Mouse (Mus musculus) gastrocnemius, postnatal 4 days (tissue): ENCODE results near the gene Sypl2. TPM values are rescaled to one million over a fixed set of nuclear protein-coding genes. Genes with fewer than 3 reads are reported as not detected.
A peak's percentile ranks its signal among the peaks of the same experiment; 100 is the strongest.

ENCODE experiments used
- DNase-seq, 2 experiments: peaks; one replicate each; pipeline ENCODE4 v3.0.0; 2021 to 2022; ENCODE audit warnings: low spot score in 2 of 2, mixed read lengths in 2 of 2
- total RNA-seq, 2 experiments: library from RNA; stranded (reverse); gene quantifications; 2 replicates each; pipeline ENCODE4 v1.2.3; 2021

The Sypl2 gene
- total RNA-seq, 2 experiments from 2014 or later = 441 to 517 TPM

DNA sequence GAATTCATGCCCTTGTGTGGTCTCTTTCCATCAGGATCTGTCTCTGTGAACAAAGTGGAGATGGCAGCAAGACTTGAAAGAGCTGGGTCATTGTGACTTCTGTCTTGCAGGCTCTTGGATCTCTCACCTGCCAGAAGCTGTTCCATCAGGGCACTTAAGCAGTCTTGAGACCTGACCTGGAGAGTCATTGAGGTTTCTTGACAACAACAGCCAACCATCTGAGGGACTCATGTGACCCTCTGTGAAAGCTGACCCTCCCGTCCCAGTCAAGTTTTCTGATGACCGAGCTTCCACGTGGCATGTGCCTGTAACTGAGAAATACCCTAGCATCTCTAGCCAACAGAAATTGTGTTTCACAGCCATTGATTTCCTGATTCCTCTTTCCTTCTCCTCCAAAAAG lies 41.7 kb downstream of the Sypl2 start:
- peak in 1 of 2 experiments; percentile 7 for DNase-seq

GRCm38 (mm10) chr3:108180514-108180913 lies 45.9 kb downstream of the Sypl2 start:
- DNase-seq = no peak

- DNase-seq = peak in 1 of 2 experiments; percentile 77
Observed at GRCm38 (mm10) chr3:108178756-108179715, 47.4 kb downstream of the Sypl2 start.

DNA sequence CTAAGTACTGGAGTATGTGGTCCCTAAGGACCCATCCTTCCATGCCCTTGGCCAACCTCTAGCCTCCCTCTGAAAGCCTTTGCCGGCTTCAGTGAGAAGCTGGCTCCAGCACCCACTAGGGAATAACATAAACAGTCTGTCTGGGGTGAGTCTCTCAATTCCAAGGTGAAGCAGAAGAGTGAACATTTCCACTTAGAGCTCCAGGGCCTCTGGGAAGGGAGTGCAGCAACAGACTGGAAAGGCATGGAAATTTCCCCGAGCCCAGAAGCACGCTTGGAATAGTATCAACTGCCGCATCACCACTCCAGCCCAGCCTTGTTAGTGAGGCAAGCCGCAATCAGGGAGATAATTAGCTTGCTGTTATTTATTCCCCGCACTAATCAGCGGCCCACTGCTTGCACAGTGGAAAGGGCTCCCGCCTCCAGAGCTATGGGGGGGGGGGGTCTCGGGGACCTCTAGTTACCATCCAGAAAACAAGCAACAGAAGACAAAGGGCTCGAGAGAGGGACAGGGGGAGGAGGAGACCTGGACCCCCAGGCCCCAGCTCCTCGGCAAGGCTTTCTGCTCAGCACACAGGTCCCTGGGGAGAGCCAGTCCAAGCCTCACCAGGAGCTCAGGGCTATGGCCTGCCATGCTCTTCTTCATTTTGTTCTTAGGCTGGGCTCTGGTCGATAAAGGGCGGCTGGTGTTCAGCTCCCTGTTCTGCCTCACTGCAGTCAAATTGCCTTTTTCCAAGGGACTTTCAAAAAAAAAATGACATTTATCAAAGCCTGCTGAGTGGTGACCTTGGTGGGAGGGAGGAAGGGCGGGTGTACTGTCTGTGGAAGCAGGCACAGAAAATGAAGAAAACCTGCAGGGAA lies 51.5 kb downstream of the Sypl2 start:
- peak in 1 of 2 experiments; percentile 54 for DNase-seq

GRCm38 (mm10) chr3:108169199-108169598 lies 57.2 kb downstream of the Sypl2 start:
- DNase-seq = no peak

- DNase-seq = peak in 1 of 2 experiments; percentile 63
Observed at GRCm38 (mm10) chr3:108167499-108167898, 58.9 kb downstream of the Sypl2 start.

DNA sequence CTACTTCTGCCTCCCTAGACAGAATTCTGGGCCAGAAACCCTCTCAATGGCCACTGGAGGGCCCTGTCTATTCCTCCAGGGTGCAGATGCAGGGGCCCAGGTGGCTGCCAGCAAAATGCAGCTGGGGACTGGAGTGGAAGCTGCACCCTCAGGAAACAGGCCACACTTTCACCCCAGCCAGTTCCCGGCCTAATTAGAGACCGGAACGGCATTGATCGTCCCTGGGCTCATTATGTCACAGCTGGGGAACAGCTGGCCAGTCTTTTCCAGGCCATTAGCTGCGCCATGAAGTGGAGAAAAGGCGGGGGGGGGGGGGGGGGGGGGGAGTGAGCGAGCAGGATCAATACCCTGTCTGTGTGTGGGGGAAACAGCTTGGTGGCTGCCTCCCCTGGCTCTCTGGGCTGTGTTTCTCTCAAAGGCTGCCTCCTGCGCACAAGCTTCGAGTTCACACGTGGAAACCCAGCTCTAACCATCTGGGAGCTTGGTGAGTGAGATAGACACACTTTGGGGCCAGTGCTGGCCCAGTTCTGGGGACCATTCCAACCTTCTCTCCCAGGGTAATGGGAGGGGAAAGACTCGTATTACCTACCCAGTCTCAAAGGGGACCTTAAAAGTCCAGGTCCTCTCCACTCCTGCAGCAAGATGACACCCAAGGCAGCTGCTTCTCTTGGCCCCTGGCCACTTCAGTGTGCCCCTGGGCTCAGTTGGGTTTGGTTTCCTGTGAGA lies 59.8 kb downstream of the Sypl2 start:
- peak in 1 of 2 experiments; percentile 65 for DNase-seq

- peak in 1 of 2 experiments; percentile 50 for DNase-seq
Observed at GRCm38 (mm10) chr3:108165532-108166315, 60.7 kb downstream of the Sypl2 start.

- peak; percentile 58 to 78 for DNase-seq
Observed at GRCm38 (mm10) chr3:108164807-108165206, 61.6 kb downstream of the Sypl2 start.

GRCm38 (mm10) chr3:108164091-108164490 lies 62.4 kb downstream of the Sypl2 start:
- DNase-seq = no peak

Other genes starting within 250 kb of the Sypl2 start
- gene Gstm2, start 240.2 kb downstream of the Sypl2 start, total RNA-seq = 10 to 100 TPM; 46.5 to 48.8 TPM
- gene Gstm1, start 208.7 kb downstream of the Sypl2 start, total RNA-seq = 10 to 100 TPM; 59.6 to 61.2 TPM
- gene Gstm4, start 181.8 kb downstream of the Sypl2 start, total RNA-seq = 1 to 10 TPM; 7.9 to 9.8 TPM
- 10 to 100 TPM; 20.2 to 22.2 TPM for gene Ampd2, start 140.0 kb downstream of the Sypl2 start, total RNA-seq
- under 1 TPM; 0.31 to 0.49 TPM for gene Gnat2, start 133.9 kb downstream of the Sypl2 start, total RNA-seq
- 10 to 100 TPM; 56.6 to 60.5 TPM for gene Gnai3, start 80.5 kb downstream of the Sypl2 start, total RNA-seq
- under 1 TPM; 0.18 to 0.22 TPM for gene Gpr61, start 71.8 kb downstream of the Sypl2 start, total RNA-seq
- 10 to 100 TPM; 27.9 to 32.2 TPM for gene Amigo1, start 40.3 kb downstream of the Sypl2 start, total RNA-seq
- gene Cyb561d1, start 25.4 kb downstream of the Sypl2 start, total RNA-seq = 1 to 10 TPM; 4.5 to 6.1 TPM
- 10 to 100 TPM; 16.4 to 27.7 TPM for gene Atxn7l2, start 15.7 kb downstream of the Sypl2 start, total RNA-seq
- 100 to 1,000 TPM; 126 to 128 TPM for gene Psma5, start 30.3 kb upstream of the Sypl2 start, total RNA-seq
- 10 to 100 TPM; 54.6 to 59.9 TPM for gene Sort1, start 57.4 kb upstream of the Sypl2 start, total RNA-seq
- not detected for gene Mybphl, start 138.3 kb upstream of the Sypl2 start, total RNA-seq
- 1 to 10 TPM; 4.1 to 6.0 TPM for gene Psrc1, start 157.2 kb upstream of the Sypl2 start, total RNA-seq
- gene Celsr2, start 188.9 kb upstream of the Sypl2 start, total RNA-seq = 1 to 10 TPM; 3.0 to 5.9 TPM
- gene Sars, start 218.6 kb upstream of the Sypl2 start, total RNA-seq = 100 to 1,000 TPM; 107 to 113 TPM